Mouse (Mus musculus) CH12F3 (cell line): ENCODE measurements around the gene Zbtb20.

Experiments used
- in situ Hi-C: fragments of 300-500 bp; cut with MboI; formaldehyde crosslinking; loops from 2 replicates; pipeline ENCODE4 v1.14.3; 2020; ENCODE audit warnings: low sequenced_read_pairs

Zbtb20 gene

GRCm38 (mm10) chr16:43355776-43356645 lies 480.3 kb downstream of the Zbtb20 start:
- in situ Hi-C loops: no loop called here

GRCm38 (mm10) chr16:43359546-43359945 lies 483.9 kb downstream of the Zbtb20 start:
- in situ Hi-C loops: no loop called here

GRCm38 (mm10) chr16:43360112-43360511 lies 484.4 kb downstream of the Zbtb20 start:
- in situ Hi-C loops: no loop called here

GRCm38 (mm10) chr16:43360838-43361480 lies 485.3 kb downstream of the Zbtb20 start:
- in situ Hi-C loops: no loop called here

- in situ Hi-C loops: no loop called here
Measured at GRCm38 (mm10) chr16:43362651-43363300, 487.1 kb downstream of the Zbtb20 start.

GRCm38 (mm10) chr16:43363316-43363715 lies 487.6 kb downstream of the Zbtb20 start:
- in situ Hi-C loops: no loop called here

GRCm38 (mm10) chr16:43363751-43364515 lies 488.3 kb downstream of the Zbtb20 start:
- in situ Hi-C loops: no loop called here

- in situ Hi-C loops: no loop called here
Measured at GRCm38 (mm10) chr16:43364516-43364910, 488.8 kb downstream of the Zbtb20 start.

GRCm38 (mm10) chr16:43365277-43365676 lies 489.6 kb downstream of the Zbtb20 start:
- in situ Hi-C loops: no loop called here

GRCm38 (mm10) chr16:43370496-43371020 lies 494.9 kb downstream of the Zbtb20 start:
- in situ Hi-C loops: no loop called here

GRCm38 (mm10) chr16:43376782-43377181 lies 501.1 kb downstream of the Zbtb20 start:
- in situ Hi-C loops: no loop called here

- in situ Hi-C loops: no loop called here
Measured at GRCm38 (mm10) chr16:43379351-43380325, 504.0 kb downstream of the Zbtb20 start.

GRCm38 (mm10) chr16:43381183-43381582 lies 505.5 kb downstream of the Zbtb20 start:
- in situ Hi-C loops: no loop called here

GRCm38 (mm10) chr16:43383149-43383740 lies 507.6 kb downstream of the Zbtb20 start:
- in situ Hi-C loops: no loop called here

- in situ Hi-C loops: no loop called here
Measured at GRCm38 (mm10) chr16:43384953-43385619, 509.4 kb downstream of the Zbtb20 start.

GRCm38 (mm10) chr16:43385620-43386210 lies 510.0 kb downstream of the Zbtb20 start:
- in situ Hi-C loops: no loop called here

- in situ Hi-C loops: no loop called here
Measured at GRCm38 (mm10) chr16:43386426-43386825, 510.7 kb downstream of the Zbtb20 start.

GRCm38 (mm10) chr16:43388389-43388788 lies 512.7 kb downstream of the Zbtb20 start:
- in situ Hi-C loops: no loop called here
